Mouse (Mus musculus) erythroblast, embryonic 14.5 days (primary cell): ENCODE measurements around the gene Dgkh.

Source experiments
- GATA1 ChIP-seq: IDR thresholded peaks from 2 replicates; pipeline ENCODE4 v1.6.1; 2012; ENCODE audit warnings: low read length, inconsistent platforms, mixed read lengths
- TAL1 ChIP-seq: IDR thresholded peaks from 3 replicates; pipeline ENCODE4 v1.6.1; 2012; ENCODE audit warnings: low read length, inconsistent platforms, mixed read lengths

- no peak for TF ChIP-seq GATA1
- TF ChIP-seq TAL1, result no peak
These were observed 44.1 kb upstream of the Dgkh start for GRCm38 (mm10) chr14:78776659-78777058.
